Mouse (Mus musculus) hindlimb bud, embryonic 11.5 days (tissue): ENCODE results near the gene Neurl2.
"Not testable (repeated sequence)": the region's sequence is repeated elsewhere in the genome, so short reads cannot be mapped to it uniquely, and the experiment has no call there.

Experiments used
- DNase-seq: peaks from one replicate; pipeline ENCODE4 v3.0.0-alpha.2; 2012; ENCODE audit warnings: low read depth, low spot score; ENCODE audit errors: extremely low spot score

The Neurl2 gene

GRCm38 (mm10) chr2:164833314-164833959 lies at the start of gene Neurl2:
TSS of gene Neurl2 (minus strand) at chr2:164833456.
- peak; percentile 100 for DNase-seq

DNA sequence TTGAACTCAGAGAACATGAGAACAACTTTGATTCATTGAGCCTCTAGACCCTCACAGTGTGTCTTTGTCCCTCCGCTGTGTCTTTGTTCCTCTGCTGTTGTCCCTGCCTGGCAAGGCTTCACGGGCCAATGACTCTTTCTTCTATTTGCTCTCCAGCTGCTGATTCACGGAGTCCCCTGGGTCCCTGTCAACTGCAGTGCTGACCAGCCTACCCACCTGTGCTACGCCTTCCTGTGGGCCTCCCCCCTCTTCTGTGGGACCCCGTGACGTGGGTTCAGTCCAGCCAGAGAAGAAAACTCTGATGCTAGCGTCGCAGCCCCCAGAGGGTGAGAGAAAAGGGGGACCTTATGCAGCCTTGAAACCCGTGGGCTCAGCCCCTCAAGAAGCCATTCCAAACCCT lies 49.4 kb upstream of the Neurl2 start:
- no peak for DNase-seq

- DNase-seq: peak; percentile 93
These were observed 46.5 kb upstream of the Neurl2 start for GRCm38 (mm10) chr2:164879568-164880277.

DNA sequence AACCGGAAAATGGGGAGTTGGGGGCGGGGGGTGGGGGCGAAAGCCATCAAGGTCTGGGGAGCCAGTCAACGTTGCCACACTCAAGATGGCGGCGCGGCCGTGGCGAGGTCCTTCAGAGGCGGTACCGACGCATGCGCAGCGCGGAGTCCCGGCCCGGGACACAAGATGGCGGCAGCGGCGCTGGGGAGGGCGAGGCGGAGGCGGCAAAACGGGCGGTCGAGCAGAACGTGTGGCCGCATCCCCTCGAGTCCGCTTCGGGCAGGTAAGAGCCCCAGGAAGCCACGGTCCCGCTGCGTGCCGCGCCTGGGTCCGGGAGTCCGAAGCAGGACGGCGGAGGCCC lies 45.9 kb upstream of the Neurl2 start, which contains the start of gene Pcif1:
Pcif1 (plus strand) TSS at position 77 of the 340 bp plus-strand sequence.
- no peak for DNase-seq

DNA sequence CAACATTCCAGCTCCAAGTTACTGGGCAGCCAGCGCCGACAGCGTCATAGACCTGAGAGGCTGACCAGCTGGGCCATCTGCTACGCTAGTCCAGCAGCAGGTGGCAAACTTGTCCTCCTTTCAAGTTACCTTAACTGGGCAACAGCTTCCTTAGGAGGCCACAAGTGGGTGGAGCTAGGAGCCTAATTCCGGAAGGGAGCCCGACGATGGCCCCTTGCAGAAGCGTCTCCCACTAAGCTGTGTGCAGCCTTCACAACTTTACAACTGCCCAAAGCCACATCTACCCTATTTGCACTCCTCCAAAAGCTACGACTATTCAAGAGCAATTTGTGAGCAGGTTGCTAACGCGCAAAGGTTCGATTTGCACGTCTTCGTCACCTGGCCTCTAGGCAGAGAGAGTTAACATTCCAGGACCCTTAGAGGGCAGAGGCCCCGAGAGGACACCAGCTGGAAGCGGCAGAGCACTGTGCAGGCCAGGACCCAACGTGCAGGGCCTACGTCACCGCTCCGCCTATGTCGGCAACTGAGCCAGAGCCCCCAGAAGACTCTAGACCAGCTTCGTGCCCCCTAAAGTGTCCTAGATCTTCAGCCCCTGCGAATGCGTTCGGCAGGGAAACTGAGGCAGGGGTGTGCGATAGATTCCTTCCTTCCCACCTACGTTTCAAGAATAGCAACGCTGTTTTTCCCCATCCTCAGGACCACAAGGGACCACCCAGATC lies 45.4 kb upstream of the Neurl2 start:
- DNase-seq: no peak

- not testable (repeated sequence) for DNase-seq
These were observed 44.3 kb upstream of the Neurl2 start for GRCm38 (mm10) chr2:164877376-164878215.

DNA sequence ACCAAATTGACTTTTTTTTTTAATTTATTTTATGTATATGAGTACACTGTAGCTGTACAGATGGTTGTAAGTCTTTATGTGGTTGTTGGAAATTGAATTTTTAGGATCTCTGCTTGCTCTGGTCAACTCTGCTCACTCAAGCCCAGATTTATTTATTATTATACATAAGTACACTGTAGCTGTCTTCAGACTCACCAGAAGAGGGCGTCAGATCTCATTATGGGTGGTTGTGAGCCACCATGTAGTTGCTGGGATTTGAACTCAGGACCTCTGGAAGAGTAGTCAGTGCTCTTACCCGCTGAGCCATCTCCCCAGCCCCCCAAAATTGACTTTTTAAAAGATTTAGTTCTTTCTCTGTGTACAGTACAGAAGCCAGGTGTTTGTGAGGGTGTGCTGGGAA lies 42.4 kb upstream of the Neurl2 start:
- not testable (repeated sequence) for DNase-seq

GRCm38 (mm10) chr2:164874239-164874769 lies 41.0 kb upstream of the Neurl2 start:
- no peak for DNase-seq

GRCm38 (mm10) chr2:164873621-164874020 lies 40.4 kb upstream of the Neurl2 start:
- DNase-seq: no peak

GRCm38 (mm10) chr2:164871602-164872303 lies 38.5 kb upstream of the Neurl2 start:
- DNase-seq: no peak

DNA sequence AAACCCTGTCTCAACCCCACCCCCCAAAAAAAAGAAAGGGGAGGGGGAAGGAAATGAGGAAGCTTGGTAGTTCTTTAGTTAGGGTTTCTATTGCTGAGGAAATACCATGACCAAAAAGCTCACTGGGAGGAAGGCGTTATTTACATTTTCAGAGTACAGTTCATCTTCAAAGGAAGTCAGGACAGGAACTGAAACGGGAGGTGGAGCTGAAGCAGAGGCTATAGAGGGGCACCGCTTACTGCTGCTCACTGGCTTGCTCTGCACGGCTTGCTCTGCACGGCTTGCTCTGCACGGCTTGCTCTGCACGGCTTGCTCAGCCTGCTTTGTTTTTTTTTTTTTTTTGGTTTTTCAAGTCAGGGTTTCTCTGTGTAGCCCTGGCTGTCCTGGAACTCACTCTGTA lies 35.2 kb upstream of the Neurl2 start:
- DNase-seq: no peak

DNA sequence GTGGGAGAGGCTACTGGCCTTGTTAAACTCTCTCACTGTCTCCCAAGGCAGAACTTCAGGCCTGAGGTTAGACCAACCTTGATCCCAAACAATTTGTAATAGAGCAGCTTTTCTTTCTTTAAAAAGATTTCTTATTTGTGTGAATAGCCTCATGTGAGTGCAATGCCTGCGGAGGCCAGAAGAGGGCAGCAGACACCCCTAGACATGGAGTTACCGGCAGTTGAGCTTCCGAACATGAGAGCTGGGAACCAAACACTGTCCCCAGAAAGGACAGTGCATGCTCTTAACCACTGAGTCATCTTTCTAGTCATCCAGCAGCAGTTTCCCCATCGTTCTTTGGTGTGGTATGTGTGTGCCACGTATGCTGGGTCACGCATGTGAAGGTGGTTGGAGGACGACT lies 34.3 kb upstream of the Neurl2 start:
- DNase-seq: no peak

DNA sequence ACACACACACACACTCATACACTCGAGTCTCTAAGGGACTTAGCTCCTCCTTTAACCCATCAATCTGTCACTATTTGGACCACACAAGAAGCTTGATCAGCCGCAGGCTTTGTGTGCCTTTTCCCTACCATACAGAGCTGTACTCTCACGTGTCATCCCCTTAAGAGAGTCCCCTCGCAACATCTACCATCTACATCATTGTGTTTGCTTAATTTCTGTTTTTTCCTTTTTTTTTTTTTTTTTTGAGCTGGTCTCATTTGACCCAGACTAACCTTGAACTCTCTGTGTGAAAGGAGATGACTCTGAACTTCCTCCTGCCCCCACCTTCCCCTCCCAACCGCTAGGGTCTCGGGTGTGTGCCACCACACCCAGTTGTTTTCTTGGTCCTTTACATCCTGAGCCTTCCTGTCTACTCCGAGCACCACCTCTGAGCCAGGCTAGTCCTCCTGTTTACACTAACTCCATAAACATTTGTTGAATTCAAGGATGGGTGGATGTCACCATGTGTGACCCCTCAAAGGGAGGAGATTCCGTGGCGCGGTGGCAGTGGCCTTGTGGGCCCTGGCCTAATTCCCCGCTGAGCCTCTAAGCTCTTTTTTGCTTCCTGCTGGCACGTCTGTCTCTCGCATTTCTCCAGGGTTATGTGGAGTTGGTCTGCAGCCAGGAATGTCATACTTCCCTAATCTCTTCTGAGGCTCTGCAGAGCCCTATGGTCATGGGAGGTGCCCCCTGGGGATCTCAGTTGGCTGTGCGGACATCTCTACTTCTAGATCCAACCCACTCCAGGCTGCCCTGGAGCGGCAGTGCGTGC lies 33.7 kb upstream of the Neurl2 start:
- no peak for DNase-seq

DNA sequence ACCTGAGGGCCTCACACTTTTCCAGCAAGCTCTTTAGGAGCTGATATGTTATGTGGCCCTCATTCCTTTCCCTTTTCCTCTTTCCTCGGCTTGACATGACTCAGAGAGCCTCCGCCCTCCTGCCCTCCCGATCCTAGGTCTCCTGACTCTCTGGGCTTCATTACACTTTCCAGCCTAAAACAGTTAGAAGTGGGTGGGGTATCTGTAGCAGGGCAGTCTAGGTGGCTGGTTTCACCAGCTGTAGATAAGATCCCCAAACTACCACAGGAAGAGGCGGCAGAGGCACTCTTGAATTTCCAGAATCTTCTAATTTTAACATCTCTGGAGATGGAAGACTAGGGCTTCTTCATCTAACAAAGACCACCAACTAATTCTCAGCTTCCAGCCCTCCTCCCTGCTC lies 31.3 kb upstream of the Neurl2 start:
- DNase-seq: no peak

GRCm38 (mm10) chr2:164863411-164863810 lies 30.2 kb upstream of the Neurl2 start:
- DNase-seq: not testable (repeated sequence)

GRCm38 (mm10) chr2:164862179-164862861 lies 29.1 kb upstream of the Neurl2 start:
- DNase-seq: no peak

- no peak for DNase-seq
These were observed 27.8 kb upstream of the Neurl2 start for GRCm38 (mm10) chr2:164861094-164861493.

GRCm38 (mm10) chr2:164859640-164860432 lies 26.6 kb upstream of the Neurl2 start:
- no peak for DNase-seq
